Mouse (Mus musculus) megakaryocyte progenitor cell, adult 5-6 weeks (primary cell): ENCODE measurements at regions not wholly inside any gene's neighbourhood (a gene's known extent, or its start where the extent isn't known, plus 50 kb on each side); places are given as distances from the start of the nearest gene placed in this dataset.
"Not testable (repeated sequence)": the region's sequence is repeated elsewhere in the genome, so short reads cannot be mapped to it uniquely, and the experiment has no call there.

Experiments
- ATAC-seq: replicated peaks from 2 replicates; pipeline ENCODE4 v1.8.0; 2016; ENCODE audit warnings: mild to moderate bottlenecking, moderate TSS enrichment, inconsistent platforms; ENCODE audit not compliant: poor library complexity

DNA sequence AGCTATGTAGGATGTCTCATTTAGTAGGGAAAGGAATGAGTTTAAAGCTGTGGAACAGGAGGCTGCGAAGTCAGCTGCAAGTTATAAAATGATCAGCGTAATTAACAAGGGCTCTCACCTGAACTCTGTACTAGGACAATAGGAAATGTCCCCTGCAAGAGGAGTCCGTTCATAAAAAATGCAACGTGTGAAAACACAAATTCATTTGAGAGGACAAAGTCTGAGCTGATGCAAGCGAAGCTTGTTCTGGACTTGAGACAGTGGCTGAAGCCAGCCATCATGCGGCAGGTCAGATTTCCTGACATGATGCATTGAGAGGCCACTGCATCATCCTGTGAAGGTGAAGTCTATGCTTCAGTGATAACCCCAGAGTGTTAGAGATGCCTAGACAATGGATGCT, 232.5 kb downstream of the Dad1 start:
- ATAC-seq, result no peak

DNA sequence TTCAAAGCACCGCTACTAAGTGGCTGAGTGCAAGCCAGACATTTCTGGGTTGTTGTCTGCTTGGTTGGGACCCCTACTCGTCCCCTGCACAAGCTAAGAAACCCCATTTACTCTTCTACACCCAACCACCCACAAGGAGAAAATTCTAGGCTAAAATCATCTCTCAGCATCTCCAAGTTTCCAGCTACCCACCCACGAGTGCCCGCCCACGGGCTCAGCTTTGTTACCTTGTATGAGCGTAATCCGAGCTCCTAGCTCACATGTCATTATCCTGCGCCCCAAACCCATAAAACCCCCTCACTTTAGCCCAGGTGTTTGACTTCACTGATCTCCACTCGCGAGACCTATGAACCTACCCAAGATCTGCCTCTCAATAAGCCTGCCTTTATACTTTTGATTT, 239.3 kb downstream of the Dad1 start:
- no peak for ATAC-seq

DNA sequence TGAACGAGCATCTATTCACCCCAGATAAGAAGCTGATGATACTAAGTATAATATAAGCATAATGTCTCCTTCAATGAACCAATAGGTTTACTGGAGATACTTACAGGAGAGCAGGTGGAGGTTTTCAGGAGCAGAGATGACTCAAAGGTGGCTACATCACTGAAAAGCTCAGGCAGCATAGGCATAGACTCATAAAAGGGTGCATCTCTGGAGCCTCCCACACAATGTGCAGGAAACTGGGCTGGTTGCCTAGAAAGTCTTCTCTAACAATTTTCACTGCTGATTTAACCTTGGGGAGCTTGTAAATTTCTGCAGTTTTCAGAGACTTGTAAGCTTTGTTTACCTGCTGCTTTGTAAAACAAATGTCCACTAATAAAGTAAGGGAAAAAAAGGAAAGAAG, 251.8 kb downstream of the Dad1 start:
- no peak for ATAC-seq

DNA sequence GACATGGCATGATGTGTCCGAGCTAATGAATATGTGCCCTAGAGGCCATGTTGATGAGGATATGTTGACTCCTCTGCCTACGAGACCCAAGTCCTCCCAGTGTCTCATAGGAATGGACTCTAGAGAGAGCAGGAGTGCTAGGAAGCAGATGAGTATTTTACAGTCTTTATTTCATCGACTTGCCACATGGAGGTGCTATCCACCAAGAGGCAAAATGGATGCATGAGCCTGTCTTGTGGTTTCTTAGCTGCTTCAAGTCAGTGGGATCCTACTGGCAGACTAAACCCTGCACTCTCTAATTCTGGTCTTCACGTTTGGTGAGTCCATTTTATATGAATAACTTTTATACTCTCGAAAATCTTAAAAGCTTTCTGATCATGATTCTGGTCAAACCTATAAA, 253.4 kb downstream of the Dad1 start:
- peak; percentile 42; the same call in 1 of the 2 replicates for ATAC-seq

DNA sequence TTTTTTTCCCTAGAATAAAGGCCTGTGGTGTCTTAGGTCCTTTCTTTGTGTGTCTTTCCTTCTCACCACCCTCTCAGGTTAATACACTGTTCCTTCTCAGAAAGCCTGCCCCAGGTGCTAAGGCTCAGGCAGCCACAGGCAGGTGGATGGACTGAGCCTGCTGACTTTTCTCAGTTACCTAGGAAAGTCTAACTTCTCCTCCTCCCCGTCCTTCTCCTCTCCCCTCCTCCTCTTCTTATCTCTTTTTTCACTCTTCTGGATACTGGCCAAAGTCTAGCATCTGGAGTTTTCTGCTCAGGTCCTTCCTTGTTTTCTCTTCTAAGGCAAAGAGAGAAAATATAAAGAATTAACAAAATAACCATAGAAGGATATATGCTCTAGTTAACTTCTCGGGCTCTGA, 260.5 kb downstream of the Dad1 start:
- no peak for ATAC-seq

DNA sequence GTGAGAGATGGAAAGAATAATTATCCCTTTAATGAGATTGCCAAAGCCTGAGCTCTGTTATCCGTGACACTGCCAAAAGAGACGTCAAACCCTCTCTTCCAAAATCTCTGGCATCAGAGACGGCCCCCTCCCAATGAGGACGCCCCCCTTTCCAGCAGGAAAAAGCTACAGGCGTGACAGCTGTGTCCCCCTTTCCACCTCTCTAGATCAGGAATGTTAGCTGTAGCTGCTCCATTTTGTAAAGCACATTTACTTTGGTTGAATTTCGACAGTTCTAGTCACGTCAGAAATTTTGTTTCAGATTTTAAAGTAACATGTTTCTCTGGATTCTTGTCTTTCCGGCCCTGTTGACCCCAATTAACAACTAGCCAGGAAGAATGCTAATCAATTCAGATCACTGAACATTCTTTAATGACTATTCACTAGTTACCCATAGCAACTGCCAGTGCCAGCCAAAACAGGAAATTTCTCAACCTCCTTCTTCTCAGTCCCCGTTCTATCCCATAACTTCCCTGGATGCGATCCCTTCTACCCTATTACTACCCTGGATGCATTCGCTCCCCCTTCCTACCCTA, 261.1 kb downstream of the Dad1 start:
- no peak for ATAC-seq

DNA sequence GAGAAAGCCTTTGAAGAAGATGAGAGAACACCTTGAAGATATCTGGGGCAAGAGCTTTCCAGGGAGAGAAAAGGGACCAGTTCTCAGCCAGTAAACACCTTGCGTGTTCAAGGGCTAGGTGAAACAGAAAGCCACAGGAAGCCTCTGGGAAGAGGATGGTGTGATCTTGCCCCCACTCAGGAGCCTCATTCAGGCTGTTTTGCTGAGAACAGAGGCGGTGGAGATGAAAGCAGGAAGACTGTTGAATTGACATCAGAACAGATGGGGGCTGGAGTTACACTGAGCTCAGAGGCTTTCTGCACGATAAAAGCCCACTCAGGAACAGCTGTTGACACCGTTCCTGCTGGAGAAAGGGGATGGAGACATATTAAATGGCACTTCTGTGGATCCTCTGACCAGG, 262.5 kb downstream of the Dad1 start:
- ATAC-seq, result no peak

DNA sequence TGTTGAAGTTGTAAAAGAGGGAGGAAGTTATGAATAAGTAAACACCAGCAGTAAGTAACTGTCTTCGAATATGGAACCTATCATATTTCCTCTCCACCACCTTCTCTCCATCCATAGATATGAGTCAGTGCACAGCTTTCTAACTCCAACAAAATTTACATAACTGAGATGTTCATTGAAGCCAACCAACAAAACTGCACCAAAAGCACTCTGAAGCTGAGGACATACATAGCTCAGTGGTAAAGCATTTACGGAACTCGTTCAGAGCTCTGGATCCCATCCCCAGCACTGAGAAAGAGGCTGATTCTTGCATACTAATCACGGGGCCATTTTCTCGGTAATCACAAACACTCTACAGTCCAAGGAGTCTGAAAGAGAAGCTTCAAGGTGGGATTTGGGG, 273.1 kb downstream of the Dad1 start:
- no peak for ATAC-seq

DNA sequence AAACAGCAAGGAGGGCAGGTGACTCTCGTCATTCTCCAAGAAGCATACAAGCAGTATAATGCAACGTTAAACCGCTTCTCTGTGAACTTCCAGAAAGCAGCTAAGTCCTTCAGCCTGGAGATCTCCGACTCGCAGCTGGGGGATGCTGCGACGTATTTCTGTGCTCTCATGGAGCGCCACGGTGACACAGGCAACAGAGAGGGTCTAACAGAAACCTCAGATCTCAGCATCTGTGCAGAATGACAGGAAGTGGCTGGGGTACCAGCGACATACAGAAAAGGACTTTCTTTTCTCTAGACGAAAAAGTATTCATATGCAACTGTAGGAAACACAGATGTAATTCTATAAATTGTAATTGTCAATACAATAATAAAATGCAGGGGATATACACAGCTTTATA, 292.5 kb downstream of the Dad1 start:
- ATAC-seq, result not testable (repeated sequence)

DNA sequence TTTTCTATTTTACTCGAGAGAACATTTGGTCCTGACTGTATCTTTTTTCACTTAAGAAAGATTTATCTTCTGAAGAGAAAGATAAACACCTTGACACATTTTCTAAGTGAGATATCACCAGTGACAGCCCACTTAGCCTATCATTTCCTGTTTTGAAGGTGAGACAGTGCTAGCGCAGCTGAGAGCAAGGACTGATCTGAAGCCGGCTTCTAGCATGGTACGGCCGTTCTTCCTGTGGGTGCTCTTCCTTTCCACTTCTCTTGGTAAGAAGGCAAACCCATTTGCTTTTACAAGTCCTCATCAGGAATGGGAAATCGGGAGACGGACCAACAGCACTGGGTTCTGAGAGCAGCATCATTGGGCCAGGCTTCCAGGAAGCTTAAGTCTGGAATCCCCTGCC, 293.1 kb downstream of the Dad1 start:
- peak; percentile 69 for ATAC-seq

DNA sequence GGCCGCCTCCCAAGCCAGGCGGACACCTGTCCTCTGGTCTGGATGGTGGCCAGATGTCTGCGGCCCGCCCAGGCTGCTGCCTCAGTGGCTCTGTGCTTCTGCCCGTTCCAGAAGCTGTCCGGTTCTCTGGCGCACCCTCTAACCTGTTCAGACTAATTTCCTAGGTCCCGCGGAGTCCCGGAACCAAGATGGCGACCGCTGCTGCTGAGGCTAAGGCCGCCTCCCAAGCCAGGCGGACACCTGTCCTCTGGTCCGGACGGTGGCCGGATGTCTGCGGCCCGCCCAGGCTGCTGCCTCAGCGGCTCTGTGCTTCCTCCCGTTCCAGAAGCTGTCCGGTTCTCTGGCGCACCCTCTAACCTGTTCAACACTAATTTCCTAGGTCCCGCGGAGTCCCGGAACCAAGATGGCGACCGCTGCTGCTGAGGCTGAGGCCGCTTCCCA, 318.1 kb downstream of the Dad1 start:
- ATAC-seq, result not testable (repeated sequence)

DNA sequence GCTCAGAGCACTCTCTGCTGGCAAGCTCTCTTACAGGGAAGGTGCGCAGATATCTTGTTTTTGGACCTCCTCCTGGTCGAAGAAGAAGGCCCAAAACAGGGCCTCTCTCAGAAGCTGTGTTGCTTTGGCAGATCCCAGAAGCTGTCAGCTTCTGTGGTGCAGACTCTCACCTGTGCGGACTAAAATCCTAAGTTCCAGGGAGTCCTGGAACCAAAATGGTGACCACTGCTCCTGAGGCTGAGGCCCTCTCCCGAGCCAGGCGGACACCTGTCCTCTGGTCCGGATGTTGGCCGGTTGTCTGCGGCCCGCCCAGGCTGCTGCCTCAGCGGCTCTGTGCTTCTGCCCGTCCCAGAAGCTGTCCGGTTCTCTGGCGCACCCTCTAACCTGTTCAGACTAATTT, 318.6 kb downstream of the Dad1 start:
- not testable (repeated sequence) for ATAC-seq

DNA sequence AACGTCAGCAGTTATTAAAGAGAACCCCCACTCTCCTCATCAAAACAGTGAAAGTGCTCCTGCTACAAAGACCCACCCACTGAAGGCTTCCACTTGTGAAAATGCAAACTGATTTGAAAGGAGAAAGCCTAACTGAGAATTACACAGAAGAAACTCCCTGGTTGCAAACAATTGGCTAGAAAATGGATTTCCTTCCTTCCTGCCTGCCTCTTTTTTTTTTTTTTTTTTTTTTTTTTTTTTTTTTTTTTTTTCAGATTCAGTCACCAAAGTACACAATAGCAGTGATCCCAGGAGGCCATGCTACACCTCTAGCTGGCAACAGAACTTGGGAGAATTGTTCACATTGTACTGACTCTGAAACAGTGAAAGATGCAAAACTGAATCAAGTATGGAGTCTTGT, 343.0 kb downstream of the Dad1 start:
- no peak for ATAC-seq

DNA sequence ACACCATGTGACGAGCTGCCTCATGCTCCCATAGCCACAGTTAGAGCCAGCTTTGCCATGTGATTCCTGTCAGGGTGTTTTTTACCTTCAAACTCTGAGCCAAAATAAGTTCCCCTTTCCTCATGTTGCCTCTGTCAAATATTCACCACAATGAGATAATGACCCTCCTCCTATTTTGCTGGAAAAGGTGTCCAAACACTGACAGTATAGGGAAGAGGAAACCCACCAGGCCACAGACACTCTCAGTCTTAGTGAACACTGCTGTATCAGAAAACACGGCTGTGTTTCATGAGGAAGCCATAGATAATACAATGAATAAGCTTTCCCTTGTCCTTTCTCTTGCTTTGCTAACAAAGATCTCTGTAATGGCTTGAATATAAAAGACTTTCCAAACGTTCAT, 349.3 kb downstream of the Dad1 start:
- peak; percentile 77 for ATAC-seq

DNA sequence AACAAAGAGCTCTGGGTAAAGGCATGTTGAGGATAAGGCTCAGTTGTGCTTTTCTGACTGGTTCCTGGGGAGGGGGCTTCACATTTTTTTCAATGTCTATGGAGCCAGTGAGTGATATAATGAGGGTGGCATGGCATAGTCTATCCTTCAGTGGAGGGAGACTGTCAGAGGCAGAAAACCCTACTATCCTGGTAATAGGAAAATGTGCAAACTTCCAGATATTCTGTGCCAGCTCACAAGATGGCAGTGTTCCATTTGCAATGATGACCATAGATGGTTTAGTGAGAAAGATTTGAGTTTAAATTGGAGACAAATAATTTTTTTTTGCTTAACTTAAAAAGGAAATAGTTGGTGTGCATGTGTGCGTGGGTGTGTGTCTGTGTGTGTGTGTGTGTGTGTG, 352.8 kb downstream of the Dad1 start:
- no peak for ATAC-seq

DNA sequence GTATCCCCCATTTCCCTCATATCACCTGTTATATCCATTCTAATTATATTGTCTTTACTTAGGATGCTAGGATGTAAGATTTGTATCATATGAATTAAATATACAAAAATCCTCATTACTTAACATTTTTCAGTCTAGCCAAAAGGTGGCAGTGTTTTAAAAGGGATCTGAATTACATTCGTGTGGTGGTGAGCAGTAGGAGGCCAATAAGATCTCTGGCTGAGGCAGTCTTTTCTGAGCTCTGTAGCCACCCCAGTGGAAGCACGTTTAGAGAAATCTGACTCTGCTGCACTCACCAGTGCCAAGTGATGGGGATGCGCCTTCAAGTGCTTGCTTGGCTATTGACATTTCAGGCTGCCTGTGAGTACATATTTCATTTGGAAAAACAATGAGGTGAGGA, 372.6 kb downstream of the Dad1 start:
- ATAC-seq, result peak; percentile 73

DNA sequence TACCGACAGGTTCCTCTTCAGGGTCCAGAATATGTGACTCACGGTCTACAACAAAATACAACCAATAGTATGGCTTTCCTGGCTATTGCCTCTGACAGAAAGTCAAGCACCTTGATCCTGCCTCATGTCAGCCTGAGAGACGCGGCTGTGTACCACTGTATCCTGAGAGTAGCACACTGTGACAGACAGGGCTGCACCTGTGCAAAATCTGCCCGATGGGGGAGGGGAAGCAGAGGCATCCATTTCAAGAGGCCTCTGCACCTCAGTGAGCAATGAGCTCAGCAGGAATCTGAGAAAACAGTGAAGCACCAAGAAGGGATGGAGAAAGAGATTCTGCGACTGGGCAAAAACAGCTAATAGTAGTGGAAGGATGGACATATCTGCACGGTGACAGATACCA, 377.3 kb downstream of the Dad1 start:
- ATAC-seq, result no peak

DNA sequence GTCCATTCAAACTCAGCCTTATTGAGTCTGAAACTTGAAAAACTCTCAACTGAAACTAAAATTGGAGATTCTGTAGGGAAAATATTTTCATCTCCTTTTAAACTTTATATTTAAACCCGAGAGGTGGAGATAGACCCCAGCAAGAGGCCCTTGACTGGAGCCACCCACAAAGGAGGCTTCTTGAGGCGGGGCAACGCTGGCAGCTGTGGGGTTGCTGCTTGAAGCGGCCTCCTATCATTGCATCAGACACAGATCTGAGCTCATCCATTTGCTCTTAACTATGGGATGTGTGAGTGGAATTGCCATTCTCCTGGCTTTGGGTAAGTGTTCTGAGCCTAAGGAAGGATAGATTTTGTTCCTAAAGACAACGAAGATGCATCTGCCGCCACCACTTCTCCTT, 378.2 kb downstream of the Dad1 start:
- ATAC-seq, result no peak

DNA sequence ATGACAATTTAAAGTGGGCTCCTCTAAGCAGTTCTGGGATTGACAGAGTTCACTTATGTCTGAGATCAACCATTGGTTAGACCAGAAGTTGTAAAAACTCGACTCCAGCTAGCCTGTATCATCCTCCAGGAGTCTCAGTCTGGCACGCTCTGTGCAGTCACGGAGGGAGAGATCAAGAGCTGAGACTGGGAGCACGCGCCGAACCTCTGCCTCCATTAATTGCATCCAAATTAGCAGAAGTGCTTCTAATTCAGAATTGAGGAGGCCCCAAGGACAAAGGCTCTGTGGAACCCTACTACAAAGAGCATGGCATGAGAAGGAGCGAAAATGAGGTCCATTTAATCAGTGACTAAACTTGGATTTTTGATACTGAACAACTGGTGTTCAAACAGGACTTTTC, 406.9 kb downstream of the Dad1 start:
- ATAC-seq, result no peak

DNA sequence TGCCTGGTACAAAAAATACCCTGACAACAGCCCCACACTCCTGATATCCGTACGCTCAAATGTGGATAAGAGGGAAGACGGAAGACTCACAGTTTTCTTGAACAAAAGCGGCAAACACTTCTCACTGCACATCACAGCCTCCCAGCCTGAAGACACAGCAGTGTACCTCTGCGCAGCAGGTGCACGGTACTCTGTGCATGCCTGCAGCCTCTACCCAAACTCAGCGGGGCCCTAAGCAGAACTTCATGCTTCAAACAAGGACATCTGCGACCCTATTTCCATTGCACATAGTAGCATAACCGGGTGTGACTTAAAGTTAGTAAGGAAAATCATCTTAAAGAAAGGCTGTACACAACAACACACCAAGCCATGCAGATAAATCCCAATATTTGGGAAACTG, 408.3 kb downstream of the Dad1 start:
- ATAC-seq, result no peak

DNA sequence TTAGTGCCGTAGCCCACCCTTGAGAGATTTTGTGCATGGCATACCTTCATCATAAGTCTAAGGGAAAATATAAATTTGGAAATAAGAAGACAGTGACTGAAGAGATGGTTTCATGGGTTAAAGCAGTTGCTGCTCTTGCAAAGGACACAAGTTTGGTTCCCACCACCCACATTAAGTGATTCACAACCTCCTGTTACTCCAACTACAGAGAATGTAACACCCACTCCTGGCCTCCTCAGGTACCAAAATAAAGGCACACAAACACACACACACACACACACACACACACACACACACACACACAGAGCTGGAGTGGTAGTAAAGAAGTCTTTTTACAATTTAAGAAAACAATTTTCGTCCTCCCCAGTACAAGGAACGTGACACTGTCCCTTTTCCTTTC, 421.4 kb downstream of the Dad1 start:
- ATAC-seq, result no peak

DNA sequence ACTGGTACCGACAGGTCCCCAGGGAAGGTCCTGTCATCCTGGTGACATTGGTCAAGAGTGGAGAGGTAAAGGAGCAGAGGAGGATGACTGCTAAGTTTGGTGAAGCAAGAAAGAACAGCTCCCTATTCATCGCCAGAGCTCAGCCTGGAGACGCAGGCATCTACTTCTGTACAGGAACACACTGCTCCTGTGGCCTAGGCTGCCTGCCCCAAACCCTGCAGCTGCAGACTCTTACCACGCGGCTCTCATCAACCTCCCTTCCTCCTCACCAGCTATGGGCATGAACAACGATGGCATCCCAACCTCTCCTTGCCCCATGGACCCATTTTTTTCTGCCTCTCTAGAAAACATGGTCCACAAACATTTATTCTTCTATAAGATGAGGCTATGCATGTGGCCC, 422.3 kb downstream of the Dad1 start:
- ATAC-seq, result no peak

DNA sequence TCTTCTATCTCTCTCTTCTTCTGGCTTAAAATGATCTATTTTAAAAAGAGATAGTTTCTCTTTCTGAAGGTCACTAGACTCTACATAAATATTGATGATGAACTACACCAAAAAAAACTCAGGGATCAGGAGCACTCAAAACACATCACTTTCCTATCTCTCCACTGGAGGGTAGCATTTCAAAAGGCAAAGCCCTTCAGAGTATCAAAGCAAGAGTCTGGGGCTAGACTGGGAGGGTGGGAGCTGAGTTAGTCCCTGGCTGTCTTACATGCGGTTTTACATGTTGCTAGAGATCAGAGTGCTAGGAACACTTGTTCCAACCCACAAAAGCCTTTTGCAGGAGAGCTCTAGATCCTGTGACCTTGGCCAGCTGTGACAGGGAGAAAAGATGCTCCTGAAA, 423.2 kb downstream of the Dad1 start:
- no peak for ATAC-seq

DNA sequence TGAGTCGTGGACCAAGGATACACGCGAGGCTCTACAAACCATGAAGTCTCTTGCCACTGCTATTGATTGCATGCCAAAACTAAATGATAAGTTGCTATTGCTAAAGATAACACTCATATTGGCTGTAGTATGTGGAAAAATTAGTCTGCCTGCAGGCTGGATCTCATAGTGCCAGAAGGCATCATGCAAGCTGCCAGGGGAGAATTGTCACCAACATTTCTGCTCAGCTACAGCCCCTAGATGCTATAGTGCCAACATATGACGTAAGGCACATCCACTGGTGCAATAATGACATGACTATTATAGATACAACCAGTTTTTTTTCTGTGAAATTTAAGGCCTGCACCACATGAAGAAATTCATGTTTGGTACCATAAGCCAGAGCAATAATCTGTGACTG, 427.1 kb downstream of the Dad1 start:
- no peak for ATAC-seq
